Mouse (Mus musculus): ENCODE results near the gene Camk1d.

Gene Camk1d

DNA sequence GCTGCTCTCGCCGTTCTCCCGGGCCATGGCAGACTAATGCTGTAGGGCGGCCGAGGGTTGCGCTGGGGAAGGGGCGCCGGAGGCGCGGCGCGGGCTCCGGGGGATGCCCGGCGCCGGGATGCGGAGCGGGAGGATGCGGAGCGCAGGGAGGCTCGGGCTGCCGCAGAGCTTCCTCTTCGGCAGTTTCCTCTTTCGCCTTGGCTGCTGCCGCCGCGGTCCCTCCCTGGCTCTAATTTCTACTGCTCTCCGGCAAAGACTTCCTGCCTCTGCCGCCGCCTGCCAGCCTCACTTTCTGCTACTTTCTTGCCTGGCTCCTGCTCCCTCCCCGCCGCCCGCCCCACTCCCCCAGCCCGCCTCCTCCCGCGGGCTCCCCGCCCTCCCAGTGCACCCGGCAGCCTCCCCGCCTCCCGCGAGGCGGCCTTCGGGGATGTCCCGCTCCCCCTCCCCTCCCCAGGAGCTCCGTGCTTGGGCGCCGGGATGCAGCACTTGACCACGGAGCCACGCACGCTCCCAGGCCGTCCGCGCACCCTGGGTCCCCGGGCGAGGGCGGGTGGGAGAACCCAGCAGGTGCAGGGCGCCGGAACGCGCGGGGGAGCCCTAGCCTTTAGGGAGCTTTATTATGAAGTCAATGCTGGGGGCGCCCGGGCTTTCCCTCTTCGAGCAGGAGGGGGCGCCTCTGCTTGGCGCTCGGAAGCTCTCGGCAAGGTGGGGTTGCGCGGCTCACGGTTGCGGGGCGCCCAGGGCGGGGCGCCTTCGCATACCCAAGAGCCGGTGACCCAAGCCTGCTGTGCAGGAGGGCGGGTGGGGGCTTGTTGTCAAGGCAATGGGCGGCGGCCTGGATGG is at the start of gene Camk1d:
Gene Camk1d, minus strand, starts transcription at position 305 of the 843 bp plus-strand sequence.
- in situ Hi-C loops (cut with MboI, MseI), result loop anchor here (5.0 kb wide), 1 partner anchor 52 kb away; no protein-coding TSS in a partner anchor

- in situ Hi-C loops (cut with MboI, MseI), result no loop called here
Measured at GRCm38 (mm10) chr2:5762031-5762430, 47.7 kb upstream of the Camk1d start.

GRCm38 (mm10) chr2:5760479-5761008 is 46.2 kb upstream of the Camk1d start:
- in situ Hi-C loops (cut with MboI, MseI), result no loop called here

DNA sequence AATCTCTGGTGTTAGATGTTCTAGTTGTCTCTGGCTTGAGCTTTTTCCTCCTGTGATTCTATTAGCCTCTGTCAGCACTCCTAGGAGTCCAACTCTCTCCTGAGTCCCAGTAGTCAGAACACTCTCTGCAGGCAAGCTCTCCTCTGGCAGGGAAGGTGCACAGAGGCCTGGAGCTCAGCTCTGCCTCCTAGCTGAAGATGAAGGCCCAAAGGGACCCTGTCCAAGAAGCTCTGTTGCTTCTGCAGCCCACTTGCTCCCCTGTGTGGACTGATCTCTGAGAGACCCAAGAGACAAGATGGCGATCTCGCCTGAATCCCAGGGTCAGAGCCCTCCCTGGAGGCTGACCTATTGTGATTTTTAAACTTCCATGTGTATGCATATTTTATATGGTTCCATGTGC is 44.3 kb upstream of the Camk1d start:
- in situ Hi-C loops (cut with MboI, MseI), result no loop called here

GRCm38 (mm10) chr2:5750872-5751271 is 36.6 kb upstream of the Camk1d start:
- in situ Hi-C loops (cut with MboI, MseI), result no loop called here

DNA sequence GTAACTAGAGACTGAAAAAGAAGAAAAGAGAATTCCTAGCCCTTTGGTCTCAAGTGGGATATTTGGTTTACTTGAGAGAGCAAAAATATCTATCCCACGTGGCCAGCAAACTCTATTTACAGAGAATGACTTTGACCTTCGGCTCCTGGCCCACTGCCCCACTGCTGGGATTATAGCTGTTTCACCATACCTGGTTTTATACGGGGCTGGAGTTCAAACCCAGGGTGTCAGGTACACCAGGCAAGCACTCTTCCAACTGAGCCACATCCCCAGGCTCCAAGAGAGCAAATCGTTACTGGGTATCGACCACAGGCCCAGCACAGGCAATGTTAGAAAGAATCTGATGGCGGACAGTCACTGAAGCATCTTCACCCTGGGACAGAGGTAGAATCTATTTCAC is 34.9 kb upstream of the Camk1d start:
- in situ Hi-C loops (cut with MboI, MseI), result no loop called here

GRCm38 (mm10) chr2:5747545-5748043 is 33.3 kb upstream of the Camk1d start:
- in situ Hi-C loops (cut with MboI, MseI), result no loop called here

DNA sequence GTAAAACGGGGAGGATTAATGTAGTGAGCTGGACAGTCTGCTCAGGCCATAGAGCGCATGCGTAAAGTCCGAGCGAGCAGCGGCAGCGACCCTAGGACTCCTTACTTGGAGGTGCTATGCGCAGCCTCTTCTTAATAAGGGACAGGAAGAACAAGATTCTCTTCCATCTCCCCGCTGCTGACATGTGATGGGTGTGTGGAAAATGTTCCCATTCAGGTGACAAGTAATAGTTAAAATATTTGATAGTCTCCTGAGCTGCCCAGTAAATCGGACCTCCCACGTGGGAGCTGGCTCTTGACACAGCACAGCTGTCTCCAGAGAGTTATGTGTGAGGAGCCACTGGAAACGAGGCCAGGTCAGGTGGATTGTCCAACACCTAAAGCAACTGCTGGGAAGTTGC is 32.2 kb upstream of the Camk1d start:
- in situ Hi-C loops (cut with MboI, MseI), result no loop called here

DNA sequence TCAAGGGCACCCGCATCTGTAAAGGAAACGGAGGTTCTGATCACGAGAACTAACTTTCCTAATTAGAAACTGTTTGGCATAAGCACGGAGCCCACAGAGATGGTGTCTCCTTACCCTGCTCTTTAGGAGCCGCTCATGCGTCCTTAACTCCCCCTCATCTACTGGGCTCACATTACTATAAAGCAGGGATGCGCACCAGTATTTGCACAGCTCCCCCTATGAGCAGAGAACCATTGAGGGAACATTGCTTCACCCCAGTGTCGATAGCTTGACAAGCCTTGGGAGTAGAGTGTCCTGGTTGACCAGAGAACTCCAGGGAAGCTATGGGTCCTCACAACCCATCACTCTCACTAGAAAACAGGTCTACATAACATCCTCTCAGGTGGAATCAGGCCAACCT is 29.6 kb upstream of the Camk1d start:
- in situ Hi-C loops (cut with MboI, MseI), result no loop called here

DNA sequence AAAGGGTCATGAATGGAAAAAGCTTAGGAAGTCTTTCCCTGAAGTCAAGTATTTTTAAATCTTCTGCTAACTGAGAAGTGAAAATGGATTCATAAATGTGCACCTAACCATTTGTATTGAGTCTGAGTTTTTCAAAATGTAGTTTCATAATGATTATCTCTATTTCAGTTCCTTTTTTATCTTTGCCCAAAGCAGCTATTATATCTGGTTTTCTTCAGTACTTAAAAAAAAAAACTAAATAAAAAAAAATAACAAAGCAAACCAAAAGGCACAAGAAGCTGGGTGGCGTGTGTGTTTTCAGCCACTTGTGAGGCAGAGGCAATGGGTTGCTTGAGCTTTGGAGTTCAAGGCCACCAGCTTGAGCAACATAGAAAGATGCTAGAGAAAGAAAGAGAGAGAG is 26.6 kb upstream of the Camk1d start:
- in situ Hi-C loops (cut with MboI, MseI), result no loop called here

DNA sequence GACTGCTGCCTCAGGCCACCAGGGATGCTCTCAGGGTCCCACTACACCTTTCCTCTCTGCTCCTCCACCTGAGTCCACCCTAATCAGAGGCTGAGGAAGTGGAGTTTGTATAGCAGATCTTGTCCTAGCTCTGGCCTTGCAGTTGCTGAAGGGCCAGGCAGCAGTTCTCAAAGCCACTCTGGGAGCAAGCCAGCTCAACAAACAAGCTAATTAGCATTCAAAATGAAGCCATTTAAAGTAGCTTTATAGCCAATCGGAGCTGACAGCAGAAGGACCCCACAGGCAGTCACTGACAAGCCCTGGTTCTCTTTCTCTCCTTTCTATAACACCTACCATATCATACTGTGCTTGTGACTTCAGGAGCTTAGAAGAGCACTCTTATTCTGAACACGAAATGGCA is 21.6 kb upstream of the Camk1d start:
- in situ Hi-C loops (cut with MboI, MseI), result no loop called here

GRCm38 (mm10) chr2:5733300-5734085 is 19.2 kb upstream of the Camk1d start:
- in situ Hi-C loops (cut with MboI, MseI), result no loop called here

DNA sequence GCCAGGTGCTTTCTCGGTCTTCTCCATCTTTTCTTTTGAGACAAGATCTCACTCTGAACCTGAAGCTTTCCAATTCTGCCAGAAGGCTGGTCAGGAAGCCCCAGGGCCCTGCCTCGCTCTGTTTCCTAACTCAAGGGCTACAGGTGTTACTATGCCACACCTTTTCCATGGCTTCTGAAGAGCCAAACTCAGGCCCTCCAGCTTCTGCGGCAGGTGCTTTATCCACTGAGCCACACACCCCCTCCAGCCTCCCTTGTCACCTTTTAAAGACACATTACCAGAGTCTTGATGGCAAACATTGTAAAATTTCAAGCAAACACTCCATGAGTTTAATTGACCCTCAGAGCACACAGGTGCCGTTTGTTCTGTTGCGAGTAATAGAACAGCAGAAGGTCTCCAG is 17.7 kb upstream of the Camk1d start:
- in situ Hi-C loops (cut with MboI, MseI), result no loop called here

GRCm38 (mm10) chr2:5730364-5730792 is 16.1 kb upstream of the Camk1d start:
- in situ Hi-C loops (cut with MboI, MseI), result no loop called here

DNA sequence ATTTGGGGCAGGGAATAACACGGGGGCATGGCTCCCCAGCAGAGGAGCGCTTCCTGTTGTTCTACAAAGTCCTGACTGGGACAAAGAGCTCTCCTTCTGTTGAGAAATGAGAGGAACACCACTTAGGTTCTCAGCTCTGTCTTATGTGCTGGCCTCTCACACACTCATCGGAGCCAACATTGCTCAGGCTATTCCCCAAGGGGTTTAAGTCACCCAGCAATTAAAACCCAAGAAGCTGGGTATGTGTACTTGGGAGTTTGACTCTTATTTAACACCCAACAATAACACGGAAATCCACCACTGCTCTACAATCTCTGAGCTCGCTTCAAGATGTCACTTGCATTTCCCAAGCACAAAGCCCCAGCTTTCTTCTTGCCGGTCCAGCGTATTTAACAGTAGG is 15.6 kb upstream of the Camk1d start:
- in situ Hi-C loops (cut with MboI, MseI), result no loop called here

- in situ Hi-C loops (cut with MboI, MseI), result no loop called here
Measured at GRCm38 (mm10) chr2:5725028-5725701, 10.8 kb upstream of the Camk1d start.

GRCm38 (mm10) chr2:5717675-5718074 is 3.4 kb upstream of the Camk1d start:
- in situ Hi-C loops (cut with MboI, MseI), result no loop called here

DNA sequence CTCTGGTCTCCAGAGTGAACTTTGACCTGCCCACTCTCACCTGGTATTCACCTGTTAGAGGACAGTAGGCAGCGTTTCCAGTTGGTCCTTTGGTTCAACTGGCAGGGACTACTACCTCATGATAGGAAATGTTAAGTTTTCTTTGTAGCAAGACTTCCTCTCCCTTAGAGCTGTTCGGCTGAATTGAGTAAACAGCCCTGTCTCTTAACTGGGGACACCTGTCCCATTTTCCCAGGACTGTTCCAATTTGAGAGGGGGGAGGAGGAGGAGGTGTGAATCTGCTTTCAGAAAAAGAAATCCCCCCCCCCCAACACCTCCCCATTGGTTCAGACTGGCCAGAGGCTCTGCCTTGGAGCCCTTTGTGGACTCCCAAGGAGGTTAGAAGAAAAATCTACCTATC is 1.2 kb upstream of the Camk1d start:
- in situ Hi-C loops (cut with MboI, MseI), result no loop called here

DNA sequence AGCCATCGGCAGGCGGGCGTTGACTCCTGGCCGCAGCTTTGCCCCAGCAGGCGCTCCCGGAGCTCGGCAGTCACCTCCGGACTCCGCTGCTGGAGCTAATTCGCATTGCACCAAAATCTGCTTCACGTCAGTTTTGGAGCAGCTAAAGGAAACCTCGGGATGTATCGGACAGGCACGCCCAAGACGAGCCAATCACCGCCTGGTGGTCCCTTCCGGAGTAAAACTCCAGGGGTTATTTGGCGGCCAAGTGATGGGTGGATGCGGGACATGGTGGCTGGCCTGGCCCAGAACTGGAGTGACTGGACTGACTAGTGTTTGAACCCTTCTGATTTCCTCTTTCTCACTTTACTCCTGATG is 717 bp upstream of the Camk1d start:
- in situ Hi-C loops (cut with MboI, MseI), result no loop called here

- in situ Hi-C loops (cut with MboI, MseI), result loop anchor here (5.0 kb wide), 1 partner anchor 51 kb away; no protein-coding TSS in a partner anchor
Measured at GRCm38 (mm10) chr2:5713325-5714210, 747 bp downstream of the Camk1d start.

DNA sequence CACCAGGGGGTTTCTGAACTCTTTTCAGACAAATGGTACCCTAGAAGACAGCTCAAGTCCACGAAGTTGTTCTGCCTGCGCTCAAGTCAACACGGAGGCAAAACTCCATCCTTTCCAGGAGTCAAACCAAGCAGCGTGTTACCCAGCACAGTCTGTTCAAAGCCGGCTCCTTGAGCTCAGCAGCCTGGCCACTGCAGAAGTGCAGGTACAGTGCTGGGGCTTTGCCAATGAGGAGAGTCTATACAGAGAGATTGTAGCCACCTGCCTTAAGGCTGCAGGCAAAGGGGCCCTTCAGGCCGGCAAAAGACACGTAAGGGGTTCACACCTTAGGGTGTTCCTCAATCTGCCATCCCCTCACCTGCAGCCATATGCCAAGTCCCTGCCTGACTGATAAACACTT is 2.1 kb downstream of the Camk1d start:
- in situ Hi-C loops (cut with MboI, MseI), result loop anchor here (5.0 kb wide), 1 partner anchor 50 kb away; no protein-coding TSS in a partner anchor
